Mouse (Mus musculus): ENCODE data around the gene Fam129a. TPM values are rescaled to one million over a fixed set of nuclear protein-coding genes. Genes with fewer than 3 reads are reported as not detected.
A peak's percentile ranks its signal among the peaks of the same experiment; 100 is the strongest.

Gene Fam129a
- polyA plus RNA-seq, 1 experiment from 2014 or later, result 4.4 TPM

GRCm38 (mm10) chr1:151563893-151564292 lies 7.1 kb upstream of the Fam129a start:
- Histone ChIP-seq H3K27ac (ENCODE audit: poor library complexity, severe bottlenecking) (no peak overlapping the region), H3K9me3 (replicated peaks) (no peaks in the 10 kb centered on the region), H3K36me3 (no peaks in the 10 kb centered on the region), H3K9ac (no peak overlapping the region), H3K4me1 (replicated peaks) (no peaks in the 10 kb centered on the region), H3K27me3 (replicated peaks) (0 out of 2 replicates have a peak, but pooled peaks cover 4% of the 10 kb centered on the region), H3K4me3 (no peak overlapping the region), H3K4me2 (no peak overlapping the region)
- WGBS, result 50% methylated on average over 6 of the region's 6 CpGs
- ATAC-seq (ENCODE audit: insufficient number of reproducible peaks, low FRiP score), result no peak

- 13% methylated on average over 12 of the region's 12 CpGs for WGBS
- ATAC-seq (ENCODE audit: insufficient number of reproducible peaks, low FRiP score), result no peak
- Histone ChIP-seq H3K9ac (no peak overlapping the region), H3K27me3 (replicated peaks) (0 out of 2 replicates have a peak, but pooled peaks cover 4% of the 10 kb centered on the region), H3K27ac (ENCODE audit: poor library complexity, severe bottlenecking) (no peak overlapping the region), H3K36me3 (no peaks in the 10 kb centered on the region), H3K4me1 (replicated peaks) (no peaks in the 10 kb centered on the region), H3K9me3 (replicated peaks) (no peaks in the 10 kb centered on the region), H3K4me3 (no peak overlapping the region), H3K4me2 (no peak overlapping the region)
Measured at GRCm38 (mm10) chr1:151564377-151564776, 6.6 kb upstream of the Fam129a start.

GRCm38 (mm10) chr1:151568682-151569081 lies 2.3 kb upstream of the Fam129a start:
- Histone ChIP-seq H3K4me3 (no peak overlapping the region), H3K9ac (no peak overlapping the region), H3K4me2 (no peak overlapping the region), H3K27ac (ENCODE audit: poor library complexity, severe bottlenecking) (no peak overlapping the region), H3K36me3 (no peaks in the 10 kb centered on the region), H3K4me1 (replicated peaks) (peaks cover 17% of the 10 kb centered on the region), H3K27me3 (replicated peaks) (peaks cover 11% of the 10 kb centered on the region; the same call in 1 of the 2 replicates), H3K9me3 (replicated peaks) (no peaks in the 10 kb centered on the region)
- 60% methylated on average over 7 of the region's 7 CpGs for WGBS
- ATAC-seq (ENCODE audit: insufficient number of reproducible peaks, low FRiP score), result no peak

- Histone ChIP-seq H3K36me3 (no peaks in the 10 kb centered on the region), H3K9ac (peak overlapping the region; percentile 72), H3K27me3 (replicated peaks) (peaks cover 11% of the 10 kb centered on the region; the same call in 1 of the 2 replicates), H3K9me3 (replicated peaks) (no peaks in the 10 kb centered on the region), H3K4me3 (peak overlapping the region; percentile 64), H3K4me2 (peak overlapping the region; percentile 95), H3K4me1 (replicated peaks) (peaks cover 17% of the 10 kb centered on the region), H3K27ac (ENCODE audit: poor library complexity, severe bottlenecking) (no peak overlapping the region)
- no peak for ATAC-seq (ENCODE audit: insufficient number of reproducible peaks, low FRiP score)
- WGBS, result 20% methylated on average over 10 of the region's 10 CpGs
Measured at GRCm38 (mm10) chr1:151571838-151572578, 1.0 kb downstream of the Fam129a start.

GRCm38 (mm10) chr1:151572601-151573320 lies 1.8 kb downstream of the Fam129a start:
- H3K27me3 ChIP-seq (replicated peaks), result peaks cover 11% of the 10 kb centered on the region; the same call in 1 of the 2 replicates
- H3K4me2 ChIP-seq, result no peak overlapping the region
- WGBS, result 74% methylated on average over 7 of the region's 7 CpGs
- H3K27ac ChIP-seq (ENCODE audit: poor library complexity, severe bottlenecking), result no peak overlapping the region
- H3K4me1 ChIP-seq (replicated peaks), result peaks cover 17% of the 10 kb centered on the region
- H3K9me3 ChIP-seq (replicated peaks), result no peaks in the 10 kb centered on the region
- no peak overlapping the region for H3K4me3 ChIP-seq
- H3K9ac ChIP-seq, result no peak overlapping the region
- no peak for ATAC-seq (ENCODE audit: insufficient number of reproducible peaks, low FRiP score)
- H3K36me3 ChIP-seq, result no peaks in the 10 kb centered on the region

- WGBS, result 81% methylated on average over 8 of the region's 8 CpGs
- no peaks in the 10 kb centered on the region for H3K27me3 ChIP-seq (replicated peaks)
- H3K4me2 ChIP-seq, result no peak overlapping the region
- no peak for ATAC-seq (ENCODE audit: insufficient number of reproducible peaks, low FRiP score)
- no peak overlapping the region for H3K9ac ChIP-seq
- H3K4me3 ChIP-seq, result no peak overlapping the region
- H3K36me3 ChIP-seq, result no peaks in the 10 kb centered on the region
- no peaks in the 10 kb centered on the region for H3K9me3 ChIP-seq (replicated peaks)
- H3K4me1 ChIP-seq (replicated peaks), result no peaks in the 10 kb centered on the region; the same call in 1 of the 2 replicates
- no peak overlapping the region for H3K27ac ChIP-seq (ENCODE audit: poor library complexity, severe bottlenecking)
Measured at GRCm38 (mm10) chr1:151580200-151580982, 9.4 kb downstream of the Fam129a start.

GRCm38 (mm10) chr1:151581454-151581853 lies 10.5 kb downstream of the Fam129a start:
- 75% methylated on average over 6 of the region's 6 CpGs for WGBS
- no peaks in the 10 kb centered on the region for H3K36me3 ChIP-seq
- H3K4me1 ChIP-seq (replicated peaks), result no peaks in the 10 kb centered on the region; the same call in 1 of the 2 replicates
- H3K9me3 ChIP-seq (replicated peaks), result no peaks in the 10 kb centered on the region
- no peaks in the 10 kb centered on the region for H3K27me3 ChIP-seq (replicated peaks)
- no peak overlapping the region for H3K27ac ChIP-seq (ENCODE audit: poor library complexity, severe bottlenecking)
- H3K4me3 ChIP-seq, result no peak overlapping the region
- H3K4me2 ChIP-seq, result no peak overlapping the region
- no peak for ATAC-seq (ENCODE audit: insufficient number of reproducible peaks, low FRiP score)
- no peak overlapping the region for H3K9ac ChIP-seq

- no peak overlapping the region for H3K9ac ChIP-seq
Measured at GRCm38 (mm10) chr1:151581977-151582376, 11.0 kb downstream of the Fam129a start.

GRCm38 (mm10) chr1:151583457-151584181 lies 12.6 kb downstream of the Fam129a start:
- H3K4me3 ChIP-seq, result no peak overlapping the region
- H3K9me3 ChIP-seq (replicated peaks), result no peaks in the 10 kb centered on the region
- no peak for ATAC-seq (ENCODE audit: insufficient number of reproducible peaks, low FRiP score)
- no peak overlapping the region for H3K4me2 ChIP-seq
- H3K27ac ChIP-seq (ENCODE audit: poor library complexity, severe bottlenecking), result no peak overlapping the region
- H3K4me1 ChIP-seq (replicated peaks), result no peaks in the 10 kb centered on the region; the same call in 1 of the 2 replicates
- no peaks in the 10 kb centered on the region for H3K27me3 ChIP-seq (replicated peaks)
- 83% methylated on average over 8 of the region's 8 CpGs for WGBS
- H3K9ac ChIP-seq, result no peak overlapping the region
- H3K36me3 ChIP-seq, result no peaks in the 10 kb centered on the region

More at GRCm38 (mm10) chr1:151581977-151582376, 11.0 kb downstream of the Fam129a start:
- Histone ChIP-seq H3K4me3 (no peak overlapping the region), H3K9me3 (replicated peaks) (no peaks in the 10 kb centered on the region), H3K36me3 (no peaks in the 10 kb centered on the region), H3K27me3 (replicated peaks) (no peaks in the 10 kb centered on the region), H3K4me1 (replicated peaks) (no peaks in the 10 kb centered on the region; the same call in 1 of the 2 replicates), H3K4me2 (no peak overlapping the region), H3K27ac (ENCODE audit: poor library complexity, severe bottlenecking) (no peak overlapping the region)
- WGBS, result 73% methylated on average over 4 of the region's 4 CpGs
- ATAC-seq (ENCODE audit: insufficient number of reproducible peaks, low FRiP score), result no peak

GRCm38 (mm10) chr1:151584182-151584471 lies 13.1 kb downstream of the Fam129a start:
- no peaks in the 10 kb centered on the region; the same call in 1 of the 2 replicates for H3K4me1 ChIP-seq (replicated peaks)
- no peaks in the 10 kb centered on the region for H3K9me3 ChIP-seq (replicated peaks)
- no peaks in the 10 kb centered on the region for H3K27me3 ChIP-seq (replicated peaks)
- no peak overlapping the region for H3K27ac ChIP-seq (ENCODE audit: poor library complexity, severe bottlenecking)
- WGBS, result 63% methylated on average over 1 of the region's 1 CpGs
- no peaks in the 10 kb centered on the region for H3K36me3 ChIP-seq
- H3K4me2 ChIP-seq, result no peak overlapping the region
- H3K9ac ChIP-seq, result no peak overlapping the region
- no peak overlapping the region for H3K4me3 ChIP-seq
- no peak for ATAC-seq (ENCODE audit: insufficient number of reproducible peaks, low FRiP score)

Data from heart, embryonic 12.5 days (tissue).